Mouse (Mus musculus) intestine, postnatal 0 days (tissue): ENCODE data around the gene Ttc21a. TPM values are rescaled to one million over a fixed set of nuclear protein-coding genes. Genes with fewer than 3 reads are reported as not detected.
A peak's percentile ranks its signal among the peaks of the same experiment; 100 is the strongest.

ENCODE experiments used
- ATAC-seq: fragments of 200-750 bp; cut with Nextera tagmentation; 2 replicates; pipeline ENCODE4 v1.8.0; 2017; ENCODE audit warnings: mild to moderate bottlenecking, moderate TSS enrichment, moderate library complexity
- H3K27ac ChIP-seq: fragments of 300-500 bp; sonication (generic); 2 replicates; pipeline ENCODE4 v1.5.1; 2014; ENCODE audit warnings: mild to moderate bottlenecking, low read depth, low read length, moderate library complexity
- H3K27me3 ChIP-seq: fragments of 300-500 bp; sonication (generic); replicated peaks from 2 replicates; pipeline ENCODE4 v1.6.1; 2014; ENCODE audit warnings: low read length, mixed read lengths; ENCODE audit not compliant: control insufficient read depth, insufficient read depth
- H3K36me3 ChIP-seq: fragments of 300-500 bp; sonication (generic); 2 replicates; pipeline ENCODE4 v1.6.1; 2014; ENCODE audit warnings: mild to moderate bottlenecking, moderate library complexity; ENCODE audit not compliant: control insufficient read depth, insufficient read depth
- H3K4me1 ChIP-seq: fragments of 300-500 bp; sonication (generic); replicated peaks from 2 replicates; pipeline ENCODE4 v1.6.1; 2014; ENCODE audit warnings: antibody characterized with exemption, low read length, mixed read lengths; ENCODE audit not compliant: control insufficient read depth, insufficient read depth
- H3K4me2 ChIP-seq: fragments of 300-500 bp; sonication (generic); replicated peaks from 2 replicates; pipeline ENCODE4 v1.6.1; 2014; ENCODE audit warnings: low read depth, mild to moderate bottlenecking, moderate library complexity
- H3K4me3 ChIP-seq: fragments of 300-500 bp; sonication (generic); 2 replicates; pipeline ENCODE4 v1.5.1; 2014; ENCODE audit warnings: low read depth, low read length
- H3K9ac ChIP-seq: fragments of 300-500 bp; sonication (generic); 2 replicates; pipeline ENCODE4 v1.6.1; 2014; ENCODE audit warnings: mild to moderate bottlenecking, low read depth, low read length
- H3K9me3 ChIP-seq: fragments of 300-500 bp; sonication (generic); 2 replicates; pipeline ENCODE4 v1.6.1; 2016; ENCODE audit warnings: mixed run types; ENCODE audit not compliant: control insufficient read depth
- CTCF ChIP-seq: sonication (generic); IDR thresholded peaks from 2 replicates; pipeline ENCODE4 v1.5.1; 2016; ENCODE audit warnings: low read depth, mild to moderate bottlenecking, control low read depth, antibody characterized with exemption, moderate library complexity
- WGBS: fragments of 180-500 bp; shearing (Covaris S2); extraction: QIAGEN DNeasy Blood & Tissue Kit; methylation state at CpG from one replicate; pipeline ENCODE4 v1.1.7; 2014; 5-methylcytosine and 5-hydroxymethylcytosine counted together
- polyA plus RNA-seq: library from polyadenylated mRNA; unstranded; fragments of >200 nt; fragmentation: Nextera tagmentation; extraction: Ambion mirVana; gene quantifications from 2 replicates; pipeline ENCODE4 v1.2.1, GENCODE M21; 2015

The Ttc21a gene
- polyA plus RNA-seq, 1 experiment from 2014 or later = not detected

- Histone ChIP-seq H3K4me1 (no peaks in the 10 kb centered on the region), H3K36me3 (no peaks in the 10 kb centered on the region), H3K4me3 (no peak overlapping the region), H3K9ac (no peak overlapping the region), H3K27ac (no peak overlapping the region), H3K4me2 (no peak overlapping the region), H3K27me3 (no peaks in the 10 kb centered on the region), H3K9me3 (no peaks in the 10 kb centered on the region)
- peak; percentile 75 for TF ChIP-seq CTCF
- ATAC-seq = no peak
- 74% methylated on average over 12 of the region's 12 CpGs for WGBS
These were observed 7.9 kb downstream of the Ttc21a start for GRCm38 (mm10) chr9:119945173-119945900.

GRCm38 (mm10) chr9:119948804-119949203 lies 11.4 kb downstream of the Ttc21a start:
- H3K4me2 ChIP-seq = no peak overlapping the region
- no peaks in the 10 kb centered on the region for H3K36me3 ChIP-seq
- ATAC-seq = no peak
- 44% methylated on average over 3 of the region's 3 CpGs for WGBS
- no peaks in the 10 kb centered on the region for H3K27me3 ChIP-seq
- TF ChIP-seq CTCF = no peak
- H3K9ac ChIP-seq = no peak overlapping the region
- H3K4me3 ChIP-seq = no peak overlapping the region
- no peak overlapping the region for H3K27ac ChIP-seq
- H3K4me1 ChIP-seq = no peaks in the 10 kb centered on the region
- no peaks in the 10 kb centered on the region for H3K9me3 ChIP-seq

- no peak for ATAC-seq
- TF ChIP-seq CTCF = no peak
- Histone ChIP-seq H3K4me1 (no peaks in the 10 kb centered on the region), H3K4me2 (no peak overlapping the region), H3K27me3 (no peaks in the 10 kb centered on the region), H3K27ac (no peak overlapping the region), H3K4me3 (no peak overlapping the region), H3K36me3 (no peaks in the 10 kb centered on the region), H3K9ac (no peak overlapping the region), H3K9me3 (no peaks in the 10 kb centered on the region)
- WGBS = 56% methylated on average over 6 of the region's 6 CpGs
These were observed 13.0 kb downstream of the Ttc21a start for GRCm38 (mm10) chr9:119950434-119950833.

GRCm38 (mm10) chr9:119951388-119951787 lies 14.0 kb downstream of the Ttc21a start:
- Histone ChIP-seq H3K4me3 (no peak overlapping the region), H3K27ac (no peak overlapping the region), H3K9me3 (no peaks in the 10 kb centered on the region), H3K36me3 (no peaks in the 10 kb centered on the region), H3K9ac (no peak overlapping the region), H3K4me1 (no peaks in the 10 kb centered on the region), H3K27me3 (no peaks in the 10 kb centered on the region), H3K4me2 (no peak overlapping the region)
- TF ChIP-seq CTCF = no peak
- ATAC-seq = no peak
- 79% methylated on average over 9 of the region's 9 CpGs for WGBS

- WGBS = 76% methylated on average over 9 of the region's 9 CpGs
- TF ChIP-seq CTCF = no peak
- H3K4me3 ChIP-seq = no peak overlapping the region
- no peak overlapping the region for H3K9ac ChIP-seq
- no peaks in the 10 kb centered on the region; the same call in 1 of the 2 replicates for H3K4me1 ChIP-seq
- no peak overlapping the region for H3K4me2 ChIP-seq
- H3K27me3 ChIP-seq = no peaks in the 10 kb centered on the region
- no peaks in the 10 kb centered on the region for H3K9me3 ChIP-seq
- ATAC-seq = no peak
- no peak overlapping the region for H3K27ac ChIP-seq
- no peaks in the 10 kb centered on the region for H3K36me3 ChIP-seq
These were observed 21.4 kb downstream of the Ttc21a start for GRCm38 (mm10) chr9:119958835-119959234.

GRCm38 (mm10) chr9:119962216-119962615 lies 24.8 kb downstream of the Ttc21a start:
- Histone ChIP-seq H3K9me3 (no peaks in the 10 kb centered on the region), H3K27me3 (no peaks in the 10 kb centered on the region), H3K27ac (no peak overlapping the region), H3K36me3 (no peaks in the 10 kb centered on the region), H3K9ac (no peak overlapping the region), H3K4me3 (no peak overlapping the region), H3K4me2 (no peak overlapping the region), H3K4me1 (no peaks in the 10 kb centered on the region; the same call in 1 of the 2 replicates)
- no peak for TF ChIP-seq CTCF
- WGBS = 65% methylated on average over 4 of the region's 4 CpGs
- ATAC-seq = no peak
